8 mouse cellular contexts compared by ENCODE assay signal in genomic region chr4:155215773-155216630, GRCm38 (mm10). TPM values are rescaled to one million over a fixed set of nuclear protein-coding genes. Genes with fewer than 3 reads are reported as not detected.
DNase-seq lines count a peak whose midpoint lies in the region; ATAC-seq and TF ChIP-seq lines count a peak whose summit lies in the region.
"Had no signal": no experiment of that assay in that cellular context is flagged by ENCODE, and none has a peak within 500 bp of the region (broad histone marks: within the 10 kb centered on the region; RNA-seq: fewer than 3 reads in every experiment).

No protein-coding gene starts in this region.

- H3K4me3 ChIP-seq in embryonic facial prominence, embryonic 15.5 days (replicated peaks) = peak overlapping the region; percentile 7
- H3K4me3 ChIP-seq in heart, postnatal 0 days (ENCODE audit: low read depth, low read length) = no peak overlapping the region
- H3K4me3 ChIP-seq in limb, embryonic 11.5 days (ENCODE audit: low read depth, low read length) = no peak overlapping the region
- peak overlapping the region; percentile 15 for H3K4me3 ChIP-seq in olfactory bulb, adult 2 months (ENCODE audit: insufficient read depth, low read depth, low read length)
- H3K4me3 ChIP-seq: midbrain, embryonic 12.5 days had no signal

- TF ChIP-seq CTCF in heart, postnatal 0 days (IDR thresholded peaks at IDR 0.05; ENCODE audit: low read depth) = no peak
- TF ChIP-seq CTCF in olfactory bulb, adult 2 months (IDR thresholded peaks at IDR 0.05; ENCODE audit: insufficient read depth, low read depth, low read length) = no peak

- H3K36me3 ChIP-seq in embryonic facial prominence, embryonic 15.5 days = peaks cover 5% of the 10 kb centered on the region; the same call in 1 of the 2 replicates
- peaks cover 3% of the 10 kb centered on the region for H3K36me3 ChIP-seq in heart, postnatal 0 days (replicated peaks; ENCODE audit: control insufficient read depth, insufficient read depth, low read length)
- peaks cover 2% of the 10 kb centered on the region; the same call in 1 of the 2 replicates for H3K36me3 ChIP-seq in limb, embryonic 11.5 days (ENCODE audit: control insufficient read depth, insufficient read depth, low read length)
- H3K36me3 ChIP-seq: midbrain, embryonic 12.5 days had no signal

- peak; percentile 37 for DNase-seq in ovary, postnatal 36 days (ENCODE audit: low spot score)
- DNase-seq in ovary, postnatal 14 days (ENCODE audit: low spot score) = no peak
- peak; percentile 65 for DNase-seq in heart, postnatal 0 days (ENCODE audit: low spot score)
- DNase-seq in limb, embryonic 11.5 days (ENCODE audit: low spot score) = no peak
- DNase-seq in cerebellum, postnatal 10 days = no peak

- peak overlapping the region; percentile 24 for H3K4me2 ChIP-seq in embryonic facial prominence, embryonic 15.5 days (replicated peaks)
- peak overlapping the region; percentile 42 for H3K4me2 ChIP-seq in heart, postnatal 0 days (ENCODE audit: low read depth, low read length)
- H3K4me2 ChIP-seq in limb, embryonic 11.5 days (ENCODE audit: low read depth, severe bottlenecking) = no peak overlapping the region
- H3K4me2 ChIP-seq: midbrain, embryonic 12.5 days had no signal

- TF ChIP-seq POLR2A in olfactory bulb, adult 2 months (IDR thresholded peaks at IDR 0.05; ENCODE audit: insufficient read depth, low read depth, low read length) = no peak

- no peaks in the 10 kb centered on the region for H3K27me3 ChIP-seq in embryonic facial prominence, embryonic 15.5 days
- no peaks in the 10 kb centered on the region for H3K27me3 ChIP-seq in heart, postnatal 0 days (ENCODE audit: control insufficient read depth, insufficient read depth, low read length)
- no peaks in the 10 kb centered on the region for H3K27me3 ChIP-seq in limb, embryonic 11.5 days (ENCODE audit: control insufficient read depth, insufficient read depth, low read length)
- H3K27me3 ChIP-seq: midbrain, embryonic 12.5 days had no signal

- H3K27ac ChIP-seq in embryonic facial prominence, embryonic 15.5 days (replicated peaks) = peak overlapping the region; percentile 35
- H3K27ac ChIP-seq in heart, postnatal 0 days (ENCODE audit: low read depth) = peak overlapping the region; percentile 79
- H3K27ac ChIP-seq in limb, embryonic 11.5 days (replicated peaks; ENCODE audit: low read depth, low read length) = no peak overlapping the region
- peak overlapping the region; percentile 37 for H3K27ac ChIP-seq in olfactory bulb, adult 2 months (ENCODE audit: insufficient read depth, low read depth, low read length)
- H3K27ac ChIP-seq: midbrain, embryonic 12.5 days had no signal

- WGBS in embryonic facial prominence, embryonic 15.5 days = 54% methylated on average over 12 of the region's 12 CpGs
- 23% methylated on average over 12 of the region's 12 CpGs for WGBS in heart, postnatal 0 days
- WGBS in limb, embryonic 11.5 days = 64% methylated on average over 12 of the region's 12 CpGs
- 17% methylated on average over 12 of the region's 12 CpGs for WGBS in olfactory bulb, adult 2 months

- no peak for TF ChIP-seq EP300 in heart, postnatal 0 days (IDR thresholded peaks at IDR 0.05; ENCODE audit: low read depth)

- H3K9ac ChIP-seq in embryonic facial prominence, embryonic 15.5 days = no peak overlapping the region
- H3K9ac ChIP-seq in heart, postnatal 0 days (replicated peaks; ENCODE audit: low read depth, low read length) = no peak overlapping the region
- no peak overlapping the region for H3K9ac ChIP-seq in limb, embryonic 11.5 days (ENCODE audit: low read length)
- H3K9ac ChIP-seq: midbrain, embryonic 12.5 days had no signal

- no peak for ATAC-seq in embryonic facial prominence, embryonic 15.5 days (ENCODE audit: insufficient number of reproducible peaks, low FRiP score, low TSS enrichment, low read depth)
- peak; percentile 44; the same call in 1 of the 2 replicates for ATAC-seq in heart, postnatal 0 days (ENCODE audit: insufficient read depth, low read depth)
- 0 out of 2 replicates have a peak, but pooled peaks have one; percentile 10 for ATAC-seq in limb, embryonic 11.5 days (ENCODE audit: insufficient number of reproducible peaks, low FRiP score, low TSS enrichment, low read depth)

- no peaks in the 10 kb centered on the region for H3K9me3 ChIP-seq in embryonic facial prominence, embryonic 15.5 days (replicated peaks)
- no peaks in the 10 kb centered on the region for H3K9me3 ChIP-seq in heart, postnatal 0 days (replicated peaks; ENCODE audit: control insufficient read depth, low read length)
- no peaks in the 10 kb centered on the region for H3K9me3 ChIP-seq in limb, embryonic 11.5 days (ENCODE audit: control insufficient read depth, low read length)
- H3K9me3 ChIP-seq: midbrain, embryonic 12.5 days had no signal

- H3K4me1 ChIP-seq in embryonic facial prominence, embryonic 15.5 days = peaks cover 82% of the 10 kb centered on the region
- peaks cover 92% of the 10 kb centered on the region for H3K4me1 ChIP-seq in heart, postnatal 0 days (ENCODE audit: control insufficient read depth, insufficient read depth)
- peaks cover 68% of the 10 kb centered on the region for H3K4me1 ChIP-seq in limb, embryonic 11.5 days (ENCODE audit: control insufficient read depth, insufficient read depth, low read length)
- H3K4me1 ChIP-seq in olfactory bulb, adult 2 months (ENCODE audit: control insufficient read depth, insufficient read depth, low read length) = peaks cover 79% of the 10 kb centered on the region

RNA-seq across cellular contexts. Expression of gene Ski, which starts 6.4 kb away (rescaled TPM):
- 24.4 and 26.3 TPM in 2 replicates for polyA plus RNA-seq in embryonic facial prominence, embryonic 15.5 days (2015; fragmentation: Nextera tagmentation; extraction: Ambion mirVana)
- total RNA-seq in heart, postnatal 0 days (2014; rRNA removed; ENCODE audit: low replicate concordance) = 53.2 and 60.6 TPM in 2 replicates
- 7.7 and 9.3 TPM in 2 replicates for polyA plus RNA-seq in heart, postnatal 0 days (2015; fragmentation: Nextera tagmentation; extraction: Ambion mirVana)
- polyA plus RNA-seq in limb, embryonic 11.5 days (2014; fragmentation: Nextera tagmentation; extraction: Ambion mirVana) = 17.7 and 17.8 TPM in 2 replicates
- not detected in 2 replicates for polyA plus RNA-seq in olfactory bulb, adult 2 months (2012; ENCODE audit: insufficient read depth, insufficient read length, low replicate concordance, missing spikeins)

RNA-seq across cellular contexts. Expression of gene Faap20, which starts 33.6 kb away (rescaled TPM):
- 74.9 and 75.0 TPM in 2 replicates for polyA plus RNA-seq in embryonic facial prominence, embryonic 15.5 days (2015; fragmentation: Nextera tagmentation; extraction: Ambion mirVana)
- 45.8 and 69.2 TPM in 2 replicates for total RNA-seq in heart, postnatal 0 days (2014; rRNA removed; ENCODE audit: low replicate concordance)
- 48.1 and 51.0 TPM in 2 replicates for polyA plus RNA-seq in heart, postnatal 0 days (2015; fragmentation: Nextera tagmentation; extraction: Ambion mirVana)
- polyA plus RNA-seq in limb, embryonic 11.5 days (2014; fragmentation: Nextera tagmentation; extraction: Ambion mirVana) = 103 and 104 TPM in 2 replicates
- polyA plus RNA-seq in olfactory bulb, adult 2 months (2012; ENCODE audit: insufficient read depth, insufficient read length, low replicate concordance, missing spikeins) = not detected in 2 replicates

Comparison
In these comparisons a context has a peak if more than half of its experiments do, and no peak if none do; other contexts are left out.
1. DNase-seq: peak in ovary, postnatal 36 days (single experiment) and heart, postnatal 0 days (single experiment); none in ovary, postnatal 14 days (single experiment), limb, embryonic 11.5 days (single experiment) and cerebellum, postnatal 10 days (0 of 2).
2. H3K4me3 ChIP-seq: peak in embryonic facial prominence, embryonic 15.5 days (single experiment) and olfactory bulb, adult 2 months (single experiment); none in heart, postnatal 0 days (single experiment) and limb, embryonic 11.5 days (single experiment).
3. RNA of gene Faap20, which starts 33.6 kb away (polyA plus RNA-seq): 103 to 104 TPM in limb, embryonic 11.5 days, 74.9 to 75.0 TPM in embryonic facial prominence, embryonic 15.5 days and 48.1 to 51.0 TPM in heart, postnatal 0 days; not detected in olfactory bulb, adult 2 months; every median in the first group is over 10 times any median in the second.